Mouse (Mus musculus) embryonic fibroblast, embryonic 13.5 days (primary cell): ENCODE data around the gene Ppp2r2c.

Experiments
- CTCF ChIP-seq: IDR thresholded peaks from 2 replicates; pipeline ENCODE4 v1.5.1; 2011; ENCODE audit warnings: mild to moderate bottlenecking, control low read depth, low read length, moderate library complexity, borderline replicate concordance; ENCODE audit not compliant: insufficient read depth
- POLR2A ChIP-seq: IDR thresholded peaks from 2 replicates; pipeline ENCODE4 v1.6.1; 2011; ENCODE audit warnings: low read depth, mild to moderate bottlenecking, control low read depth, low read length, moderate library complexity

- TF ChIP-seq CTCF: no peak
- no peak for TF ChIP-seq POLR2A
Observed at GRCm38 (mm10) chr5:36897999-36898398, 29.7 kb downstream of the Ppp2r2c start.
